Mouse (Mus musculus): Measurements from ENCODE around the gene Pepd. TPM values are rescaled to one million over a fixed set of nuclear protein-coding genes. Genes with fewer than 3 reads are reported as not detected.
A peak's percentile ranks its signal among the peaks of the same experiment; 100 is the strongest.

The Pepd gene
- polyA plus RNA-seq, 1 experiment: 4.7 TPM

DNA sequence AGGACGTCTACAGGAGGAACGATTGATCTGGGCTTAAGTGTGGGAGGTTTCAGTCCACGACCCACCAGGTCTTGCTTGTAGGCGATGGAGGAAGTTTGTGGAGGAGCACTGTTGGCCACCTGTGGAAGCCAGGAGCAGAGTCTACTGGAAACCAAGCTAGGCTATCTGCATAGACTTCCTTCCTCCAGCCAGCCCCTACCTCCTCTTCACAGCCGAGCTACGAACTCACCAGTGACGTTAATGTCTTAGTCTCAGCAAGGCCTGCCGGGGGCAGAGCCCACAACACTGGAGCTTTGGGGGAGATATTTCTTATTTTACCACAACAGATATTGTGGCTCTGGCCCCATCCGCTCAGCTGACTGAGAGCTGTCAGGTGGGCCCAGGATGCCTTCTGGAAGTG is 73.0 kb downstream of the Pepd start:
- TF ChIP-seq GATA1 (IDR thresholded peaks at IDR 0.05; ENCODE audit: low read length) (no peak), TAL1 (IDR thresholded peaks at IDR 0.05; ENCODE audit: low read length) (no peak)
- peaks cover 78% of the 10 kb centered on the region for H3K36me3 ChIP-seq (ENCODE audit: control insufficient read depth)
- peak overlapping the region; percentile 48 for H3K4me3 ChIP-seq (replicated peaks)
- no peaks in the 10 kb centered on the region; the same call in 1 of the 2 replicates for H3K9me3 ChIP-seq (ENCODE audit: control insufficient read depth, low read length)
- H3K4me1 ChIP-seq (ENCODE audit: control insufficient read depth): peaks cover 72% of the 10 kb centered on the region
- no peaks in the 10 kb centered on the region for H3K27me3 ChIP-seq (ENCODE audit: control insufficient read depth)

- Histone ChIP-seq H3K4me1 (ENCODE audit: control insufficient read depth) (peaks cover 76% of the 10 kb centered on the region), H3K36me3 (ENCODE audit: control insufficient read depth) (peaks cover 79% of the 10 kb centered on the region), H3K9me3 (ENCODE audit: control insufficient read depth, low read length) (no peaks in the 10 kb centered on the region; the same call in 1 of the 2 replicates), H3K27me3 (ENCODE audit: control insufficient read depth) (no peaks in the 10 kb centered on the region), H3K4me3 (replicated peaks) (peak overlapping the region; percentile 48)
- TF ChIP-seq GATA1 (IDR thresholded peaks at IDR 0.05; ENCODE audit: low read length) (peak; percentile 49; the same call in 1 of the 2 replicates), TAL1 (IDR thresholded peaks at IDR 0.05; ENCODE audit: low read length) (0 out of 3 replicates have a peak, but pooled peaks have one; percentile 15)
Measured at GRCm38 (mm10) chr7:34985646-34986045, 73.5 kb downstream of the Pepd start.

DNA sequence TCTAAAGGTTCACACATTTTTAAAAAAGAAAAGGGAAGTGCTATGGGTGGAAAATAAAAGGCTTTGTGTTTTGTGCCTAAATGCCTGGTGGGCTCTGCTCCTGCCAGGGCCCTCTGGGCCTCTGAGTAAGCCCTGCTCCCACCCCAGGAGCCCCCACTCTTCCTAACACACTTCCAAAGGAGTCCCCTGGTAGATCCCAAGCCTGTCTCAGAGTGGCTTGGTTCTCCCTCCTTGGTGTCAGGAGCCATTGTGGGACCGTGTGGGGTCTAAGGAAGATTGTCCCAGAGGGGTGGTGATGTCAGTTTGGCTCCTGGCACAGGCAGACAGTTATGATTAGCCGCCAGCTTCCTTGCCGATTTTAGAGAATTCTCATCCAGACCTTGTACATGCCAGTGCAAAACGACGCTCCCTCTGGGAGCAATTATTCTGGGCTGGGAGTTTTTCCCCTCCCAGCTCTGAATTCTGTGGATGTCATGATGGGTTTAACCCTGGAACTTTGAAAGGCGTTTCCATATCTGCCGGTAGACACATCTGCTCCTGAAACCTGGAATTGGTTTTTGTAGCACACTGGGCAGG is 74.5 kb downstream of the Pepd start:
- TF ChIP-seq TAL1 (IDR thresholded peaks at IDR 0.05; ENCODE audit: low read length) (no peak), GATA1 (IDR thresholded peaks at IDR 0.05; ENCODE audit: low read length) (no peak)
- Histone ChIP-seq H3K4me3 (replicated peaks) (no peak overlapping the region), H3K9me3 (ENCODE audit: control insufficient read depth, low read length) (no peaks in the 10 kb centered on the region; the same call in 1 of the 2 replicates), H3K4me1 (ENCODE audit: control insufficient read depth) (peaks cover 73% of the 10 kb centered on the region), H3K27me3 (ENCODE audit: control insufficient read depth) (no peaks in the 10 kb centered on the region), H3K36me3 (ENCODE audit: control insufficient read depth) (peaks cover 76% of the 10 kb centered on the region)

- TF ChIP-seq GATA1 (IDR thresholded peaks at IDR 0.05; ENCODE audit: low read length) (no peak), TAL1 (IDR thresholded peaks at IDR 0.05; ENCODE audit: low read length) (no peak)
- peaks cover 70% of the 10 kb centered on the region for H3K4me1 ChIP-seq (ENCODE audit: control insufficient read depth)
Measured at GRCm38 (mm10) chr7:34987258-34987657, 75.1 kb downstream of the Pepd start.

GRCm38 (mm10) chr7:34988488-34988887 is 76.3 kb downstream of the Pepd start:
- no peak overlapping the region for H3K4me3 ChIP-seq (replicated peaks)

More at GRCm38 (mm10) chr7:34987258-34987657, 75.1 kb downstream of the Pepd start:
- Histone ChIP-seq H3K9me3 (ENCODE audit: control insufficient read depth, low read length) (no peaks in the 10 kb centered on the region; the same call in 1 of the 2 replicates), H3K27me3 (ENCODE audit: control insufficient read depth) (no peaks in the 10 kb centered on the region), H3K36me3 (ENCODE audit: control insufficient read depth) (peaks cover 75% of the 10 kb centered on the region), H3K4me3 (replicated peaks) (no peak overlapping the region)

DNA sequence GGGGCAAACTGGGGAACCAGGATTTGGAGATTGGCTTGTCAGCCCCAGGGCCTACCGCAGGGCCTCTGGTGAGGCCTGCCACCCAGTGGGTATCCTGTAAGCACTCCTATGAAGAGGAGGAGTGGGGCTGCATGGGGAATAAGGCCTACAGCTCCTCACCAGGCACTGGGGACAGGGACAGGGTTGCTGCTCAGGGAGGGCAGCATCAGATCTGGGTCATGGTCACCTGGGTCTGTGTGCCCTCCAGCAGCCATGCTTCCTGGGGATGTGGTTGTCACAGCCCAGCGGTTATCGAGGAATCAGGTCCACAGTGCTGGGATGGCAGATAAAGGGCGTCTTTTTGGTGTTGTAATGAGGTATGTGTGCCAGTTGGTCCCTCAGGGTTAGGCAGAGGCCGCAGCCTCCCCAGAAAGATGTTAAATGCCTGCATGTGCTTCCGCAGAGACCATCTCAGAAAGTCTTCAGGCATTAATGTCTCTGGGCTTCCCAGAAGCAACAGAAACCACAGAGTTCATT is 79.6 kb downstream of the Pepd start:
- Histone ChIP-seq H3K4me3 (replicated peaks) (no peak overlapping the region), H3K9me3 (ENCODE audit: control insufficient read depth, low read length) (no peaks in the 10 kb centered on the region; the same call in 1 of the 2 replicates), H3K27me3 (ENCODE audit: control insufficient read depth) (no peaks in the 10 kb centered on the region), H3K36me3 (ENCODE audit: control insufficient read depth) (peaks cover 47% of the 10 kb centered on the region), H3K4me1 (ENCODE audit: control insufficient read depth) (peaks cover 27% of the 10 kb centered on the region)
- TF ChIP-seq TAL1 (IDR thresholded peaks at IDR 0.05; ENCODE audit: low read length) (no peak), GATA1 (IDR thresholded peaks at IDR 0.05; ENCODE audit: low read length) (no peak)

More at GRCm38 (mm10) chr7:34988488-34988887, 76.3 kb downstream of the Pepd start:
- Histone ChIP-seq H3K36me3 (ENCODE audit: control insufficient read depth) (peaks cover 67% of the 10 kb centered on the region), H3K27me3 (ENCODE audit: control insufficient read depth) (no peaks in the 10 kb centered on the region), H3K9me3 (ENCODE audit: control insufficient read depth, low read length) (no peaks in the 10 kb centered on the region; the same call in 1 of the 2 replicates), H3K4me1 (ENCODE audit: control insufficient read depth) (peaks cover 60% of the 10 kb centered on the region)
- TF ChIP-seq GATA1 (IDR thresholded peaks at IDR 0.05; ENCODE audit: low read length) (no peak), TAL1 (IDR thresholded peaks at IDR 0.05; ENCODE audit: low read length) (no peak)

DNA sequence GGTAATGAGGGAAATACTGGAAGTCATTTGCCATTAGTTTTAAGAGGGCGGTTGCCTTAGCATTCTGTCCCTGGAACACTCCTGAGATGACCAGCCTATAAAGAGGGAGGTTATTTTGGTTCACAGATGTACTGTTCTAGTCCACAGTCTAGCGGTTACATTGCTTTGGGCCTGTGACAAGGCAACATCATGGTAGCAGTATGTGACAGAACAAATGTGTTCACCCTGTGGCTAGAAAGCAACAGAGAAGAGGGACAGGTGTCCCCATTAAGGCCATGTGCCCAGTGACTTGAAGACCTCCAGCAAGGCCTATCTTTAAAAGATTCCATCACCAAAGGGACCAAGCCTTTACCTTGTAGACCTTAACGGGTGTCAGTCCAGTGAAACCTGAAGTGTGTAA is 80.6 kb downstream of the Pepd start:
- TF ChIP-seq GATA1 (IDR thresholded peaks at IDR 0.05; ENCODE audit: low read length) (no peak), TAL1 (IDR thresholded peaks at IDR 0.05; ENCODE audit: low read length) (no peak)
- Histone ChIP-seq H3K9me3 (ENCODE audit: control insufficient read depth, low read length) (no peaks in the 10 kb centered on the region; the same call in 1 of the 2 replicates), H3K4me3 (replicated peaks) (no peak overlapping the region), H3K27me3 (ENCODE audit: control insufficient read depth) (no peaks in the 10 kb centered on the region), H3K36me3 (ENCODE audit: control insufficient read depth) (peaks cover 38% of the 10 kb centered on the region), H3K4me1 (ENCODE audit: control insufficient read depth) (peaks cover 19% of the 10 kb centered on the region; the same call in 1 of the 2 replicates)

DNA sequence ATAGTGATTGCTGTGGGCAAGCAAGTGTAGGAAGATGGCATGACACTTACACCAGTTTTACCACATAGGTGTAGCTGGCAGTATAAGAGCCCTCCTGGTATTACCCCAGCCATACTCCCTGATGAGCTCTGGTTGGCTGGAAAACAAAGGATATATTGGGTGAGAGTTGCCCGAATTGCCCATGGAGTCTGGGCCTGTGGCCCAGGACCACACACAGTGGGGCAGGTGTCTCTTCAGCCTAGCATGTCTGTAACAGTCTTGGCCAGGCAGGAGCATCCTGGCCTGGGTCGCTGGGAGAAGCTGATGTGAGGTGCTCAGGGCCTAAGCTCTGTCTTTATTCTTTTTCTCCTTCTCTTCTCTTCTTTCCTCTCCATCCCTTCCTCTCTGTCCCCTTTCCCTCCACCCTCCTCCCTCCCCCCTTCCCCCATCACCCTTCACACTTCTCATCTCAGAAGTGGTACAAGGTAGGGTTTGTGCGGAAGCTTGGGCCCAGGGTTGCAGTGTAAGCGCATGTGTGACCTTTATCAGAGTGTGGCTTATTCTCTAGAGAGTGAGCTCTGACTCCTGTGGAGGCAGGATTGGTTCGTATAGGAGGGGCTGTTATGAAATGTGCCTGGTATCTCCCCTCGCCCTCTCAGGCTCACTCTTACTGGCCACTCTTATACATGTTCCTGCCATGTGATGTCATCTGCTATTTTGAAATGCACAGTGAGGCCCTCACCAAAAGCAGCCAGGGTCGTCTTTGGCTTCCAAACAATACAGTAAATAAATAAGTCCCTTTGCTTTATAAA is 83.9 kb downstream of the Pepd start:
- peaks cover 21% of the 10 kb centered on the region for H3K36me3 ChIP-seq (ENCODE audit: control insufficient read depth)

GRCm38 (mm10) chr7:35000839-35001238 is 88.7 kb downstream of the Pepd start:
- no peaks in the 10 kb centered on the region for H3K9me3 ChIP-seq (ENCODE audit: control insufficient read depth, low read length)
- TF ChIP-seq TAL1 (IDR thresholded peaks at IDR 0.05; ENCODE audit: low read length) (no peak), GATA1 (IDR thresholded peaks at IDR 0.05; ENCODE audit: low read length) (no peak)
- peaks cover 10% of the 10 kb centered on the region for H3K36me3 ChIP-seq (ENCODE audit: control insufficient read depth)
- no peak overlapping the region for H3K4me3 ChIP-seq (replicated peaks)
- no peaks in the 10 kb centered on the region for H3K27me3 ChIP-seq (ENCODE audit: control insufficient read depth)
- H3K4me1 ChIP-seq (ENCODE audit: control insufficient read depth): peaks cover 2% of the 10 kb centered on the region; the same call in 1 of the 2 replicates

More for the DNA sequence above, 83.9 kb downstream of the Pepd start:
- Histone ChIP-seq H3K27me3 (ENCODE audit: control insufficient read depth) (no peaks in the 10 kb centered on the region), H3K4me1 (ENCODE audit: control insufficient read depth) (peaks cover 6% of the 10 kb centered on the region; the same call in 1 of the 2 replicates), H3K9me3 (ENCODE audit: control insufficient read depth, low read length) (no peaks in the 10 kb centered on the region), H3K4me3 (replicated peaks) (no peak overlapping the region)
- TF ChIP-seq TAL1 (IDR thresholded peaks at IDR 0.05; ENCODE audit: low read length) (no peak), GATA1 (IDR thresholded peaks at IDR 0.05; ENCODE audit: low read length) (no peak)
